Mouse (Mus musculus) midbrain, embryonic 15.5 days (tissue): ENCODE results near the gene Slc22a12. TPM values are rescaled to one million over a fixed set of nuclear protein-coding genes. Genes with fewer than 3 reads are reported as not detected.

Source experiments
- ATAC-seq: fragments of 200-750 bp; cut with Nextera tagmentation; replicated peaks from 2 replicates; pipeline ENCODE4 v1.8.0; 2017; ENCODE audit warnings: moderate TSS enrichment
- H3K27ac ChIP-seq: fragments of 300-500 bp; sonication (generic); 2 replicates; pipeline ENCODE4 v1.5.1; 2015; ENCODE audit warnings: mild to moderate bottlenecking, inconsistent platforms
- H3K27me3 ChIP-seq: fragments of 300-500 bp; sonication (generic); replicated peaks from 2 replicates; pipeline ENCODE4 v1.6.1; 2015; ENCODE audit warnings: inconsistent platforms
- H3K36me3 ChIP-seq: fragments of 300-500 bp; sonication (generic); replicated peaks from 2 replicates; pipeline ENCODE4 v1.6.1; 2015; ENCODE audit warnings: inconsistent platforms
- H3K4me1 ChIP-seq: fragments of 300-500 bp; sonication (generic); 2 replicates; pipeline ENCODE4 v1.6.1; 2015; ENCODE audit warnings: inconsistent platforms
- H3K4me2 ChIP-seq: fragments of 300-500 bp; sonication (generic); 2 replicates; pipeline ENCODE4 v1.6.1; 2015; ENCODE audit warnings: inconsistent platforms, mild to moderate bottlenecking, moderate library complexity
- H3K4me3 ChIP-seq: fragments of 300-500 bp; sonication (generic); 2 replicates; pipeline ENCODE4 v1.5.1; 2015; ENCODE audit warnings: mild to moderate bottlenecking, inconsistent platforms
- H3K9ac ChIP-seq: fragments of 300-500 bp; sonication (generic); 2 replicates; pipeline ENCODE4 v1.6.1; 2015; ENCODE audit warnings: mild to moderate bottlenecking, inconsistent platforms
- H3K9me3 ChIP-seq: fragments of 300-500 bp; sonication (generic); 2 replicates; pipeline ENCODE4 v1.6.1; 2016; ENCODE audit warnings: inconsistent platforms
- WGBS: fragments of 180-500 bp; shearing (Covaris S2); methylation state at CpG from one replicate; pipeline ENCODE4 v1.1.7; 2015; ENCODE audit warnings: mixed read lengths; 5-methylcytosine and 5-hydroxymethylcytosine counted together
- polyA plus RNA-seq: library from polyadenylated mRNA; unstranded; fragments of >200 nt; fragmentation: Nextera tagmentation; extraction: Ambion mirVana; gene quantifications from 2 replicates; pipeline ENCODE4 v1.2.1, GENCODE M21; 2015

Slc22a12 gene
- 0.17 and 0.32 TPM in 2 replicates for polyA plus RNA-seq

- Histone ChIP-seq H3K4me3 (no peak within 1 kb of the TSS), H3K9me3 (no peaks in the 10 kb centered on the region), H3K4me1 (no peaks in the 10 kb centered on the region), H3K27ac (no peak within 1 kb of the TSS), H3K9ac (no peak within 1 kb of the TSS), H3K27me3 (no peaks in the 10 kb centered on the region), H3K4me2 (no peak within 1 kb of the TSS), H3K36me3 (no peaks in the 10 kb centered on the region)
- no peak for ATAC-seq
- WGBS = 89% methylated on average over 16 of the region's 16 CpGs
Measured at GRCm38 (mm10) chr19:6542367-6543034, at the start of gene Slc22a12. TSS of gene Slc22a12 (minus strand) at chr19:6543032.

GRCm38 (mm10) chr19:6572001-6572400 is 29.2 kb upstream of the Slc22a12 start:
- Histone ChIP-seq H3K4me2 (no peak overlapping the region), H3K4me1 (peaks cover 10% of the 10 kb centered on the region), H3K4me3 (no peak overlapping the region), H3K36me3 (no peaks in the 10 kb centered on the region), H3K9me3 (no peaks in the 10 kb centered on the region), H3K27me3 (no peaks in the 10 kb centered on the region), H3K9ac (no peak overlapping the region), H3K27ac (no peak overlapping the region)
- ATAC-seq = no peak
- WGBS = 35% methylated on average over 4 of the region's 4 CpGs

GRCm38 (mm10) chr19:6571476-6571875 is 28.6 kb upstream of the Slc22a12 start:
- Histone ChIP-seq H3K27ac (no peak overlapping the region), H3K36me3 (no peaks in the 10 kb centered on the region), H3K9me3 (no peaks in the 10 kb centered on the region), H3K4me3 (no peak overlapping the region), H3K9ac (no peak overlapping the region), H3K27me3 (no peaks in the 10 kb centered on the region), H3K4me2 (no peak overlapping the region), H3K4me1 (peaks cover 5% of the 10 kb centered on the region; the same call in 1 of the 2 replicates)
- no peak for ATAC-seq
- 79% methylated on average over 5 of the region's 5 CpGs for WGBS

GRCm38 (mm10) chr19:6569561-6569960 is 26.7 kb upstream of the Slc22a12 start:
- Histone ChIP-seq H3K36me3 (no peaks in the 10 kb centered on the region), H3K4me2 (no peak overlapping the region), H3K9me3 (no peaks in the 10 kb centered on the region), H3K27me3 (no peaks in the 10 kb centered on the region), H3K9ac (no peak overlapping the region), H3K27ac (no peak overlapping the region), H3K4me3 (no peak overlapping the region), H3K4me1 (peaks cover 5% of the 10 kb centered on the region; the same call in 1 of the 2 replicates)
- 21% methylated on average over 5 of the region's 5 CpGs for WGBS
- no peak for ATAC-seq

GRCm38 (mm10) chr19:6569021-6569420 is 26.2 kb upstream of the Slc22a12 start:
- no peak overlapping the region for H3K27ac ChIP-seq
- no peak overlapping the region for H3K9ac ChIP-seq
- H3K4me2 ChIP-seq = no peak overlapping the region
- H3K4me1 ChIP-seq = peaks cover 5% of the 10 kb centered on the region; the same call in 1 of the 2 replicates
- H3K9me3 ChIP-seq = no peaks in the 10 kb centered on the region
- no peaks in the 10 kb centered on the region for H3K36me3 ChIP-seq
- H3K4me3 ChIP-seq = no peak overlapping the region
- H3K27me3 ChIP-seq = no peaks in the 10 kb centered on the region
- no peak for ATAC-seq
- 61% methylated on average over 5 of the region's 5 CpGs for WGBS

GRCm38 (mm10) chr19:6566450-6566849 is 23.6 kb upstream of the Slc22a12 start:
- no peak overlapping the region for H3K4me3 ChIP-seq
- H3K27me3 ChIP-seq = no peaks in the 10 kb centered on the region
- H3K9ac ChIP-seq = no peak overlapping the region
- no peak; the same call in 1 of the 2 replicates for ATAC-seq
- no peaks in the 10 kb centered on the region for H3K9me3 ChIP-seq
- no peak overlapping the region for H3K27ac ChIP-seq
- no peaks in the 10 kb centered on the region for H3K36me3 ChIP-seq
- peaks cover 5% of the 10 kb centered on the region; the same call in 1 of the 2 replicates for H3K4me1 ChIP-seq
- 66% methylated on average over 2 of the region's 2 CpGs for WGBS
- no peak overlapping the region for H3K4me2 ChIP-seq

- Histone ChIP-seq H3K4me2 (no peak overlapping the region), H3K27ac (no peak overlapping the region), H3K27me3 (no peaks in the 10 kb centered on the region), H3K4me3 (no peak overlapping the region), H3K9me3 (no peaks in the 10 kb centered on the region), H3K9ac (no peak overlapping the region), H3K36me3 (no peaks in the 10 kb centered on the region), H3K4me1 (peaks cover 5% of the 10 kb centered on the region; the same call in 1 of the 2 replicates)
- 87% methylated on average over 6 of the region's 6 CpGs for WGBS
- no peak for ATAC-seq
Measured at GRCm38 (mm10) chr19:6565136-6565535, 22.3 kb upstream of the Slc22a12 start.

- H3K27me3 ChIP-seq = no peaks in the 10 kb centered on the region
- H3K4me1 ChIP-seq = no peaks in the 10 kb centered on the region
- no peak overlapping the region for H3K27ac ChIP-seq
- no peaks in the 10 kb centered on the region for H3K9me3 ChIP-seq
- WGBS = 68% methylated on average over 7 of the region's 7 CpGs
- H3K4me2 ChIP-seq = no peak overlapping the region
- no peak overlapping the region for H3K9ac ChIP-seq
- no peaks in the 10 kb centered on the region for H3K36me3 ChIP-seq
- ATAC-seq = no peak
- no peak overlapping the region for H3K4me3 ChIP-seq
Measured at GRCm38 (mm10) chr19:6560246-6560815, 17.5 kb upstream of the Slc22a12 start.

GRCm38 (mm10) chr19:6559576-6559975 is 16.7 kb upstream of the Slc22a12 start:
- WGBS = 58% methylated on average over 4 of the region's 4 CpGs
- no peak for ATAC-seq
- Histone ChIP-seq H3K4me3 (no peak overlapping the region), H3K27me3 (no peaks in the 10 kb centered on the region), H3K4me1 (no peaks in the 10 kb centered on the region), H3K9ac (no peak overlapping the region), H3K36me3 (no peaks in the 10 kb centered on the region), H3K27ac (no peak overlapping the region), H3K9me3 (no peaks in the 10 kb centered on the region), H3K4me2 (no peak overlapping the region)

- no peak overlapping the region for H3K9ac ChIP-seq
Measured at GRCm38 (mm10) chr19:6553819-6554582, 11.2 kb upstream of the Slc22a12 start.

GRCm38 (mm10) chr19:6553174-6553573 is 10.3 kb upstream of the Slc22a12 start:
- no peak overlapping the region for H3K4me2 ChIP-seq
- no peak for ATAC-seq
- no peak overlapping the region for H3K4me3 ChIP-seq
- H3K4me1 ChIP-seq = peaks cover 12% of the 10 kb centered on the region
- H3K9ac ChIP-seq = no peak overlapping the region
- WGBS = 86% methylated on average over 5 of the region's 5 CpGs
- H3K27me3 ChIP-seq = no peaks in the 10 kb centered on the region
- H3K9me3 ChIP-seq = no peaks in the 10 kb centered on the region
- no peak overlapping the region for H3K27ac ChIP-seq
- no peaks in the 10 kb centered on the region for H3K36me3 ChIP-seq

More at GRCm38 (mm10) chr19:6553819-6554582, 11.2 kb upstream of the Slc22a12 start:
- no peaks in the 10 kb centered on the region for H3K27me3 ChIP-seq
- 29% methylated on average over 8 of the region's 8 CpGs for WGBS
- no peak for ATAC-seq
- no peaks in the 10 kb centered on the region for H3K36me3 ChIP-seq
- no peak overlapping the region for H3K4me3 ChIP-seq
- H3K9me3 ChIP-seq = no peaks in the 10 kb centered on the region
- H3K4me2 ChIP-seq = no peak overlapping the region
- H3K4me1 ChIP-seq = peaks cover 8% of the 10 kb centered on the region; the same call in 1 of the 2 replicates
- H3K27ac ChIP-seq = no peak overlapping the region

- no peaks in the 10 kb centered on the region for H3K9me3 ChIP-seq
- H3K4me1 ChIP-seq = peaks cover 13% of the 10 kb centered on the region
- no peak overlapping the region for H3K27ac ChIP-seq
- no peaks in the 10 kb centered on the region for H3K36me3 ChIP-seq
- H3K9ac ChIP-seq = no peak overlapping the region
- no peak overlapping the region for H3K4me3 ChIP-seq
- WGBS = 89% methylated on average over 3 of the region's 4 CpGs
- ATAC-seq = no peak
- no peaks in the 10 kb centered on the region for H3K27me3 ChIP-seq
- no peak overlapping the region for H3K4me2 ChIP-seq
Measured at GRCm38 (mm10) chr19:6552302-6553028, 9.6 kb upstream of the Slc22a12 start.
